Mouse (Mus musculus): ENCODE measurements at regions not wholly inside any gene's neighbourhood (a gene's known extent, or its start where the extent isn't known, plus 50 kb on each side); places are given as distances from the start of the nearest gene placed in this dataset.

DNA sequence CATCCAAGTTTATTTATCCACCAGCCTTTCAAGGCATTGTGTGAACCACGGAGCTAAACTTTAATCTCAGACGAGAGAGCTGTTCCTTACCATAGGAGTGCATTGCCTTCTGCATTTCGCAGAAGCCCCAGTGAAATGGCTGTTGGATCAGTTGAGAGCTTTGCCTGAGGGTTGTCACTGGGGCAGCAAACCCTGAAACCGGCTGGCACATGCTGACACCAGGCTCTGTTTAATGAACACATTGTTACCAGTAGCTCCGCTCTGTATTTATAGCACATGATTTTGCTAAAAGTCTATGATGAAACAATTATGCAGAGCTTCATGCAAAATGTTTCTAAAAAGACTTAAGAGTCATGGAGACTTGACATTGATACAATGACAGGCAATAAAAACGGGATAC lies 61.2 kb upstream of the Cnih3 start:
- TF ChIP-seq CTCF (IDR thresholded peaks at IDR 0.05; ENCODE audit: low read depth) (no peak), EP300 (optimal IDR thresholded peaks at IDR 0.05) (no peak)
